Mouse (Mus musculus) right cerebral cortex, postnatal 14 days (tissue): Measurements from ENCODE around the gene Slc26a10.

ENCODE experiments used
- DNase-seq: peaks from one replicate; pipeline ENCODE4 v3.0.0; 2022

The Slc26a10 gene

GRCm38 (mm10) chr10:127126579-127126978 lies 53.9 kb downstream of the Slc26a10 start:
- DNase-seq = no peak

DNA sequence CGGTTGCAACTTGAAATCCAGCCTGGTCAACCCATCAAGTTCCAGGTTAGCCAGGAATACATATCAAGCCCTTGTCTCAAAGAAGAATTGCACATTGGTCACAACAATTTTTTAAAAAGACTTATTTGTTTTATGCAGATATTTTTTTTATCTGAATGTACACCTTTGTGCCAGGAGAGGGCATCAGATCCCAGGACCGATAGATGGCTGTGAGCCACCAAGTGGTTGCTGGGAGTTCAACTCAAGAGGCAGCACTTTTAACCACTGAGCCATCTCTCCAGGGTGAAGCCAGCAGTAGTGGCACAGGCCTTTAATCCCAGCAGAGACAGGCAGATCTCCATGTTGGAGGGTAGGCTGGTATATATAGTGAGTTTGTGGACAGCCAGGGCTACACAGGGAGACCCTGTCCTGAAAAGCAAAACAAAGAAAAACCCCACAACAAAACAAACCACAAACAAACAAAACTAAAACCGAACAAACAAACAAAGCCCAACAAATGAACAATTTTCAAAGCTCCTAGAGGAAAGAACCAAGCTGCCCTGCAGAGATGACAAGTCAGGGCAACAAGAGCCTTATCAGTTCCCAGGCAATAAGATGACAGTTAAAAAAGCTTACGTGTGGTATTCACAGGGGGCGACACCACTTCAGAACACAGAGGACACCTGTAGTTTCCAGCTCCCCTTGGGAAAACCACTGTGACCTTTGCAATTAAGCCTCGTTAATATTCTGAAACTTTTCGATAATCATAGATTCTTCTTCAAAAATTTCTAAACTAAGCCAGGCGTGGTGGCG lies 55.0 kb downstream of the Slc26a10 start:
- no peak for DNase-seq

DNA sequence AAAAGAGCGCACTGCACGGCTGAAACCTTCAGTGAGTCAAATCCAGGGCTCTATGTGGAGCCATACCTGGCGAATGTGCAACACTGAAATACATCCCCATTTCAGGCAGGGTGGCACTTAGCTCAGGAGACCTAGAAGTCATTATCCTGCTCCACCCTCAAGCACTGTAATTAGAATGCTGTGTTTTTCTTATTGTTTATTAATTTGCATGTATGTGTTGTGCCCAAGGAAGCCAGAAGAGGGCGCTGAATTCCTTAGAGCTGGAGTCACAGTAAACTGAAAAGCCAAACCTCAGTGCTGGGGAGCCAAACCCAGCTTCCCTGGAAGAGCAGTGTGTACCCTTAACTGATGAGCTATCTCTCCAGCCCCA lies 57.0 kb downstream of the Slc26a10 start:
- DNase-seq = peak; percentile 71

GRCm38 (mm10) chr10:127122784-127123435 lies 57.5 kb downstream of the Slc26a10 start:
- DNase-seq = peak; percentile 30

DNA sequence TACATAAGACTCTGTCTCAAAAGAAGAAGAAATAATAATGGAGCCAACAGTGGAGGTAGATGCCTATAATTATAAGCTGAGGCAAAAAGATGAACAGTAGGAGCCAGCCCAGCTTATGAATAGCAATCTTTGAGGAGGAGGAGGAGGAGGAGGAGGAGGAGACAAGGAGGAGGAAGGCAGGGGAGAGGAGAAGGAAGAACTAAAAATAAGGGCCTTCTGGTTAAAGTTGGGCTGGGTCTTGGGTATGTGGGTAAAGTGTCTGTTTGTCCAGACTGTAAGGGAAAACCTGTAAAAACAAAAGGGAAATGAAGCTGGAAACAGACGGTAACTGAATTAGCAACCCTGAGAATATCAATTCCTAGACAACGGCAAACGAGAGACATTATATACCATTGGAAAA lies 58.4 kb downstream of the Slc26a10 start:
- DNase-seq = no peak
